Mouse (Mus musculus): ENCODE measurements around the gene Ccp110. TPM values are rescaled to one million over a fixed set of nuclear protein-coding genes. Genes with fewer than 3 reads are reported as not detected.
A peak's percentile ranks its signal among the peaks of the same experiment; 100 is the strongest.

The Ccp110 gene
- total RNA-seq, 2 experiments from 2014 or later = 1.9 to 2.3 TPM

DNA sequence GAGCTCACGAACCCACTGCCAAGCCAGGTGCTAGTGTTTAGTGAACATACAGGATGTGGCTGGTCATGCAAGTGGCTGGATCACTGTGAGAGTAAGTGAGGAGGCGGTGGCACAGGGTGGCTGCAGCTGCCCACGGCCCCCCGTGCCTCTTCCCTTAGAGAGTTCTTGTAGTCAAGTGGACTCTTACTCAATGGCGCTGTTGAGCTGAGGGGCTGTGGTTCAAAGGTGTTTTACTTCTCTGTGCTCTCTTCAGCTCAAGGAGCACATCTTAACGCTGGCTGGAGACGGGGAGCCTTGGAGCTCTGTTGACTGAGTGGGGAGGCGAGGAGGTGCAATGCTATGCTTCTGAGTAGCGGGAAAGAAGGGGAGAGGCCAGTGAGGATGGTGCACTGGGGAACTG lies 11.6 kb downstream of the Ccp110 start:
- intact Hi-C loops (cut with DNase I) = no loop called here

DNA sequence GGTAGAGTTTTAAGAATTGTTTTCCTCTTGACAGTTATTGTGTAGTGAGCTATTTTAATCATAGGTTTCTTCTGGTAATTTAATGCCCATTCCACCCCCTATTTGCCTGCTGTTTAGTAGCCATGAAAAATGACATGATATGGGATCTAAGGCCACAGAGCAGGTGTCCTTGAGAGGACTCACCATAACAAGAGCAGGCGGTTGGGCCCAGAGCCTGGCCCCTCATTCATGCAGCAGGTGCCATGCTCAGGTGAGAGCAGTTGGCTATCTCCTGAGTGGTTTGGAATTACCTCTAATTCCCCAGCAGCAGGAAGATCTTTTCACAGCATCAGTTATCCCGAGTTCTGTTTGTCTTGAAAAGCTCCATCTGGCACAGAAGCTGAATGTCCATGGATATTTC lies 13.1 kb downstream of the Ccp110 start:
- intact Hi-C loops (cut with DNase I) = no loop called here
- no peak for DNase-seq

More for the DNA sequence above, 11.6 kb downstream of the Ccp110 start:
- DNase-seq = no peak

DNA sequence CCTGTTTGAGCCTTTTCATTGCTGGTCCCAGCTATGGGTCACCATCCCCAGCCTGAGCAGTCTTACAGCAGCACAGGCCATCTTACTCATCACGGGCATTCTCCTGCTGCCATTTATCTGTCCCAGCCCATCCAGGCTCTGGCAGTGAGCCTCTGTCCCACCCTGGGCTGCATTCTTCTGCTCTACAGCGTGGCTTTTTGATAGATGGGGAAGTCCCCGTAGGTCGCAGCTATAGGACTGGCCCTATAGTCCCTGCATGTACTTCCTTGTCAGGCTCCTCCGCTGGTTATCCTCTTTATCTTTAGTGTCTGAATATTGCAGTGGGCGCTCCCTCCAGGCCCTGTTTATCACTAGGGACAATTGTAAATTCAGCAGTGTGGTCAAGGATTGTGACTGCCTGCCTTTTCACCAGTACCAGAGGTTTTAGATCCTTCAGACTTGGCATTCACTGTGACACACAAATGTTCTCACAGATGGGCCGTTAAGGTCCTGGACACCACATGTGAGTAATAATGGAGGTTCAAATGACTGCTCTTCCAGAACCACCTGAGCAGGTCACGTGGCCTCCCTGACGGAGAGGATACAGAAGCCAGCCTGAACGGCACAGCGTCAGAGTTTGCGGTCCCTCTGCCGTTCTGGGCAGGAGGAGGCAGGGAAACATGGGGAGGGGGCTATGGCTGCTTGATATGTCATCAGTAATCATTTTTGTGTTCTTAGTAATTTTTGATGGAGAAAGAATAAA lies 16.7 kb downstream of the Ccp110 start:
- intact Hi-C loops (cut with DNase I) = no loop called here
- DNase-seq = no peak

DNA sequence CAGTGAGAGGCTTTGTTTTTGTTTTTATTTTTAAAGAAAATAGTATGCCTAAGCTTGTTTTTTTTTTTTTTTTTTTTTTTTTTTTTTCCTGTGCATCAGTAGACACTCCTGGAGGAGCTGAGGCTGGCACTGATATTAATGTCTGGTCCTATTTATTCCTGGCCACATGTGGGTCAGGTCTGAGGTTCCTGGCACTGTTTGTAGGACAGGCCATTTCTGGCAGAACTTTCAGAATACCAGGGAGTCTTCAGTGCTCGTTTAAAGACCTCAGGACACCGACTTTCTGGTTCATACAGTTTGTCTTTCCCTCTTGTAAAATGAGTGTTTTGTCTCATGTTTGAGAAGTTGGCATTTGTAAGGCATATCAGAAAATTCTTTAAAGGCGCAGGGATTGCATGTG lies 19.4 kb downstream of the Ccp110 start:
- intact Hi-C loops (cut with DNase I) = no loop called here
- no peak for DNase-seq

DNA sequence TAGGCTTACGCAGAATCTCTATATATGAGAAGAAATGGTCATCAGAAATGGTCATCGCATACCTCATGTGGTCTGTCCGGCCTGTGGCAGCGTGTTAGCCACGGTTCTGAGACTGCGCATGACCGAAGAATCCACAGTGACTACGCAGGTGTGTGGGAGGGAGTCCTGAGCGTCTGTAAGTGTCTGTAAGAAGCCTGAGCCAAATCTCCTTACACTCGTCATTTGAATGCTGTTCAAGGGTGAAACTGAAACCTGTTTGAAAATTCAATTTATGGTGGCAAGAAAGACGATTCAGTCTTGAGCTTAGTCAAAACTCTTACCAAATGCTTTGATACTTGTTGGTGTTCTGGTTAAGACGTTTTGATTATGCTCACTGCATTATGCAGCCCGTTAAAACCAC lies 20.9 kb downstream of the Ccp110 start:
- DNase-seq = no peak
- intact Hi-C loops (cut with DNase I) = no loop called here

DNA sequence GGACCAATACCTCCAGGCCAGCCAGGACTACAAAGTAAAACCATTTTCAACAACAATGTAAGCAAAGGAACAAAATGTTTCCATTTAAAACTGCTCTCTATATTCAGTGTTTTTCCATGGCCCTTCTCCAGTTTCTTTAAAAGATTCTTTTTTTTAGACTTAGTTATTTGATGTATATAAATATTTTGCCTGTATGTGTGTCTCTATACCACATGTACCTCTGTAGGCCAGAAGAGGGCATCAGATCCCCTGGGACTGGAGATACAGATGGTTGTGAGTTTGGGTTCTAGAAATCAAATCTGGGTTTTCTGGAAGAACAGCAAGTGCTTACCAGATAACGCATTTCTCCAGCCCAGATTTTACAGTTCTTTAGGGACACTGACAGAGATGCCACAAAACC lies 26.4 kb downstream of the Ccp110 start:
- DNase-seq = no peak
- intact Hi-C loops (cut with DNase I) = no loop called here

DNA sequence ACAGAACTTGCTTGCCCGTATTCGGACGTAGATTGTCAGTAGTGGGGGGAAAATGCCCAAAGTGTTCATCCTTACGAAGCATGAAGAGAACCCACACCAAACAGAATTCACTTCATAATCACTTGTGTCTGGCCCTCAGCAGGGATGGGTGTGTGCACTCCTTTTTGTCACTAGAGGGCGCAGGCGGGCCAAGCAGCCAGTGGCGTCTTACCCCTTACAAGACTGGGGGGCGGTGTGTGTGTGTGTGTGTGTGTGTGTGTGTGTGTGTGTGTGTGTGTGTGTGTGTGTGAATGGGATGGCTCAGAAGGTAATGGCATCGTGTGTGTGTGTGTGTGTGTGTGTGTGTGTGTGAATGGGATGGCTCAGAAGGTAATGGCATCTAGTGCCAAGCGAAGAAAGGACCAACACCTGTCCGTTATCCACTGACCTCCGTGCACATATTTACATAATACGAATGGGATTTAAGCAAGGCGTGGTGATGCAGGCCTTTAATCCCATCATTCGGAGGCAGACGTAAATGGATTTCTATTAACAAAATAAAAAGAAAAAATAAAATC lies 27.7 kb downstream of the Ccp110 start, which contains the start of gene Vps35l:
Vps35l (plus strand) TSS at position 252 of the 557 bp plus-strand sequence.
- intact Hi-C loops (cut with DNase I) = no loop called here
- DNase-seq = peak; percentile 66 to 72

DNA sequence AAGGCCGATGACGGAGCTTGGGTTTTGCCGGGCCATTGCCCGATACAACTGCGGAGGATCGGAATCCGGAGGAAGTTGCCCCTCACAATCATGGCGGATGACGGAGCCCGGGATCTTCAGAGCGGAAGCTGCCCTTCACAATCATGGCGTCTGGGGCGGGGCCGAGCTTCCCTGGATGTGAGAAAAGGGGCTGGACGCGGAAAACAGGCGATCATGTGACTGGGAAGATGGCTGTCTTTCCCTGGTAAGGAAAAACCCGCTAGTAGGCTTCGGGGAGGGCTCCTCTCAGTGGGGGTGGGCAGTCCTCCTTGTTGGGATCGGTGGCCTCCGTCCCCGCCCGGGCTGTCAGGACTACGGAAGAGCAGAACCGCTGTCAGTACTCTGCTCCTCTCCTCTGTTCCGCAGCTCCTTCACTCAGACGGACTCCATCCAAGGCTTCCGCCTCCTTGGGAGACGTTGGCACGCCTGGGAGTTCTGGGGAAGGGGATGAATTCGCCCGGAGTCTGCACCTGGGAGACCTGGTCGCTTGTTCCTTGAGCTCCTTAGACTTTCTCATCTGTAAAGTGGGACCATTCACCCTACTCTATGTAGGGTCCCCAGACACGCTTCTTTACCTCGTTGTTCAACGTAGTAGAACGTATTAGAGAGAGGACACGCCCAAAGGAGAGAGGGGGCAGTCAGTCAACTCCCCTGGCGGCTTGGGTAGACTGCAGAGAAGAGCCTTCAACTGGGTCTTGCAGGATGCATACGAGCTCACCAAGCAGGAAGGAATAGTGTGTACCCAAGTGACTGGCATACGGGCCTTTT lies 28.4 kb downstream of the Ccp110 start:
- peak; percentile 91 to 96 for DNase-seq
- intact Hi-C loops (cut with DNase I) = no loop called here

DNA sequence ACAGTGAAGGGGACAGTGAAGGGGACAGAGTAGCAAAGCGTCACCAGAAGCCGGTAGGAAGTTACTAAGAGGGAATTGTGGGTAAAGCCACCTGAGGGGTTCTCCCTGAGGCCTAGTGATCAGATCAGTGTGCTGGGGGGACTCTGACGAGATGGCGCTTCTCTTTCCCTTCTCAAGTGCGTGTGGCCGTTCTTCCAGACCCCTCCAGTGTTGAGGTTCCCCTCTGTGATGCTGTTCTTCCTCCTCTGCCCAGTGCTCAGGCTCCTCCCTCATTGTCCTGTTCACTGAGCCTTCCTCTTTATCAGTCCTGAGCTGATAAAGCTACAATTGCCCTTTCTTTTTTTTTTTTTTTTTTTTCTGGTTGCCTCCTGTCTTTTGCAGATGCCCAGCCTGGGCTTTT lies 29.9 kb downstream of the Ccp110 start:
- no peak for DNase-seq
- intact Hi-C loops (cut with DNase I) = no loop called here

DNA sequence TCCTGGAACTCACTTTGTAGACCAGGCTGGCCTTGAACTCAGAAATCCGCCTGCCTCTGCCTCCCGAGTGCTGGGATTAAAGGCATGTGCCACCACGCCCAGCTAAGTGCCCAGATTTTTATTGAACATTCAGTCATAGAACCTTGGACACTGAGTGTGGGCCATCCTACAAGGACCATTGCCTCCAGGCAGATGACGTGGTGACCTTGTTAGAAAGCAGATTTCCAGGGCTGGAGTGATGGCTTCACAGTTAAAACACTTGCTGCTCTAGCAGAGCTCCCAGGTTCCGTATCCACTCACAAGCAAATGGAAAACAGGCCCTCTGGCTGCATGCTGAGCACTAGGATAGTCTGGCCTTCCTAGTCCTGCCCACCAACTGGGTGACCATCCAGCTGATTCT lies 32.4 kb downstream of the Ccp110 start:
- no peak for DNase-seq
- intact Hi-C loops (cut with DNase I) = no loop called here

DNA sequence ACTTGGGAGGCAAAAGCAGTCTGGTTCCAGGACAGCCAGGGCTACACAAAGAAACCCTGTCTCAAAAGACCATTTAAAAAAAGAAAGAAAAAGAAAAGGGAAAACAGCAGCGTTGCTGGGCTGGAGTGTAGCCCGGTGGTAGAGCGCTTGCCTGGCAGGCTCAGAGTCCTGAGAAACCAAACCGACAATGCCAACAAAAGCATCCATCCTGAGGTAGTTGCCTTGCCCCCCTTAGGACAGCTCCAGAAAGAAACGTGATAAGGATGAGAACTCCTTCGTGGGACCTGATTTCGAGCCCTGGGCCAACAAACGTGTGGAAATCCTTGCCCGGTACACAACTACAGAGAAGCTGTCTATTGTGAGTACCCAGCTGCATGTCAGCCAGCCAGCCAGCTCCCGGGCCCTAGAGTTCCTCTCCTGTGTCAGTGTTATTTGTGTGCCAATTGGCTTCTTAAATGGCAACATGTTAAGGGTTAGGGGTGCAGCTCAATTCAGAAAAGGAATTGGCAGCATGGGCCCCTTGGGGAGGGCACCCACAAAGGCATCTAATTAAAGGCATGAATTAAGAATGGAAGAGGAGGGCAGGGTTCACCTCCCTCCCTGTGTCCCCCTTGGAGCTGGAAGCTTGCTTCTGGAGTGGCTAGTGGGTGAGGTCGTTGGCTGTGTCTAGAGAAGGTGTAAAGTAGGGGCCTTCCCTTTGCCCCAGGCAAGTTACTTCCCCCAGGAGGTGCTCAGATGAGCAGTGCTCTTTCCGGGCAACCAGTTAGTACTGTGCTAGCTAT lies 35.7 kb downstream of the Ccp110 start:
- no peak for DNase-seq
- intact Hi-C loops (cut with DNase I) = no loop called here

DNA sequence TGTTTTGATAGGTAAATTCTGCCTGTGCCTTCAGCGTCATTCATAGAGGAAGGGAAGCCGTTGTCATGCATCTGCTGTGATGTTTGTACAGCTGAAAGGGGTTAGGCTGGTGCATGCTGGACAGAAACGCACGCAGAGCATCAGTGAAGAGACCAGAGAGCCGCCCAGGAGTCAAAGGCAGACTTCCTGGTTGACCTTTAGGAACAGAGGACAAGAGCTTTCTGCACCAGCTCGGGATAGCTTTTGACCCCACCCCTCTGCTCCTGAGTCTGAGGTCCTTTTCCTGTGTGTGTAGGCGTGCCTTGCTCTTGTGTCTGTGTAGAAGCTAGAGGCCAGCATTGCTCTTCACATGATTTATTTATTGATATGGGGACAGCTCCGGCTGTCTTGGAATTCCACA lies 37.4 kb downstream of the Ccp110 start:
- intact Hi-C loops (cut with DNase I) = no loop called here
- DNase-seq = no peak

DNA sequence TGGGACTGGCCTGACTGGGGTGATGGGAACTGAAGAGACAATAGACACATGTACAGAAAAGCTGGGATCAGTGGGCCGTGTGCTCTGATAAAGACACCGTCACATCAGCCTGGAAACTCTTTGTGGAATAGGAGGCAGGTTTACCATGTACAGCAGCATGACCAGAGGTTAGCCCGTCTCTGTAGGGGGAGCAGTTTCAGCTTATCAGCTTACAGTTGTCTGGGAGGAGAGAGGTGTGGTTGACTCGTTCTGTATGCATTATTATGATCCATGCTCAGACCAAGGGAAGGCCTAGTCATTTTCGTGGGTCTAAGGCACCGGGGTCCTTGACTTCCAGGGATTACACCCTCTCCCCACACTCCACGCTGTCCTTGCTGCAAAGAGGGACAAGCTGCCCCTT lies 39.3 kb downstream of the Ccp110 start:
- intact Hi-C loops (cut with DNase I) = no loop called here
- DNase-seq = no peak

DNA sequence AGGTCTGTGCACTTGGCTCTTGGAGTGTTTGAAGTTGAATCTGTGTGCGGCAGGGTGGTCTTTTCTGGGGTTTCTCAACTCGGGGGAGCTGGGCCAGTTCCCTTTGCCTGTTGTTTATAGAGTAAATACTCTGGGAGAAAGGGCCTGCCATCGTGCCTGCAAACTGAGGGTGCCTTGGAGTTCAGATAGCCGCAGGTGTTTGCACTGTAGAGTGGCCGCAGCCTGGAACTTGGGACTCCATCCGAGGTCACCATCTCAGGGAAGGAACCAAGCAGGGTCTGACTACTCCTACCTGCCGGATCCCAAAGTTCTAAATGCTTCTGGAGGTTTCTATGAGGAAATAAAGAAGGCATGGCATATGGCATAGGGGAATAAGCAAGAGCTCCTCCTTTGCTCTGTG lies 43.4 kb downstream of the Ccp110 start:
- intact Hi-C loops (cut with DNase I) = no loop called here
- DNase-seq = no peak

DNA sequence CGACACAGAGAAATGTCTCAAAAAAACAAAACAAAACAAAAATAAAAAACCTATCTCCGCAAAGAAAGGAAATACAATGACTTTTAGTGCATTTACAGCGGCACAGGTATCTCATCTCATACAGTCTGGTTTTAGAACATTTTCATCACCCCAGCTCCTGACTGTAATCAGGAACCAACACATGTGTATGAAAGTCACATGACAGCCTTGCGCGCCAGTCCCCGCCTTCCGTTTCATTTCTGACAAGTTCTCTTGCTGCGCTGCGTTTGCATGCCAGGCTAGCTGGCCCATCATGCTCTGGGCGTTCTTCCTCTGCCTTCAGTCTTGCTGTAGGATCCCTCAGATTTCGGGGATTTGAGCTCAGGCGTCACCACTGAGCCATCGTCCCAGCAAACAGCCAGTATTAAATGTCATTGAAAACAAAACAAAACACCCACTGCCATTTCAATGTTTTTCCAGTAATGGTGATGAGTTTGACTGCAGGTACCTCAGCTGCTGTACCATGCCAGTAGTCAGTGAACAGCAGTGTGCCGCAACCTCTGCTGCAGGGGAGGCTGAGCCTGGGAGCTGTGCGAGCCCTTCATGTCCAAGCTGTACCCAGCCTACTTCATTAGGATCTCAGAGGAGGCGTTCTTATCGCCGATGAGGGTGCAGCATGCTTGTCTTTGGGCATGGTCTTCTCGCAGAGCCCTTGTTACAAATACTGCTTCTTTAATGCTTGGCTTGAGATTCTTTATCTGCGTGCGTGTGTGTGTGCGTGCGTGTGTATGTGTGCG lies 44.3 kb downstream of the Ccp110 start:
- intact Hi-C loops (cut with DNase I) = no loop called here
- no peak for DNase-seq

DNA sequence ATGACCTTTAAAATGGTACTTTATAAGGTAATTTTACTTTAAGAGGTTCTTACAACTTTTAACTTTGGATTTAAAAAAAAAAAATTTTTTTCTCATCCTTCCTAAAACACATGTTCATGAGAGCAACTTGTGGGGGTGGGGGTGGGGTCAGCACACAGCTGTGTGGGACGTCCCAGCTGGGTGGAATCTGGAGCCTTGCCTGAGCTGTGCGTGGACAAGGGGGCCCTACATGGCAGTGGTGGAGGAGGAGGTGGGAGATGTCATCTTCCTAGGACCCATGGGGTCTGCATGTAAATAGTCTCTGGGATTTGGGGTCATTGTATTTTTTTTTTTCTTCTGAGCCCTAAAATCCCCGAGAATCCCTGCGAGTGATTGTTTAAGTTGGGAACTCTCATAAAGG lies 46.0 kb downstream of the Ccp110 start:
- DNase-seq = no peak

DNA sequence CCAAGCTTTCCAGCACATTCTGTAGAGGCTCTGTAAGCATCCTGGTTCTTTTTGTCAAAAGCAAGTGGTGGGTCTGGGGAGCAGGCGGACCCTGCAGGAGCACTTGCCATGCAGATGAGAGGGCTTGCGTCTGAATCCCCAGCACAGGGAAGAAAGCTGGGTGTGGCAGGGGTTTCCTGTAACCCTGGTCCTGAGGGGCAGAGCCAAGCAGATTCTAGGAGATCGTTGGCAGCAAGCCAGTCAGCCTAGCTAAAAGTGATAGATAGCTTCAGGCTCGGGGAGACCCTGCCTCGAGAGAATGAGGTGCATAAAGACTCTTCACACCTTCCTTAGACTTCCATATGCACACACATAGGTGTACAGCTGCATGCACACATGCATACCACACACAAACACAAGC lies 47.0 kb downstream of the Ccp110 start:
- DNase-seq = no peak
- intact Hi-C loops (cut with DNase I) = no loop called here

More for the DNA sequence above, 46.0 kb downstream of the Ccp110 start:
- intact Hi-C loops (cut with DNase I) = no loop called here

DNA sequence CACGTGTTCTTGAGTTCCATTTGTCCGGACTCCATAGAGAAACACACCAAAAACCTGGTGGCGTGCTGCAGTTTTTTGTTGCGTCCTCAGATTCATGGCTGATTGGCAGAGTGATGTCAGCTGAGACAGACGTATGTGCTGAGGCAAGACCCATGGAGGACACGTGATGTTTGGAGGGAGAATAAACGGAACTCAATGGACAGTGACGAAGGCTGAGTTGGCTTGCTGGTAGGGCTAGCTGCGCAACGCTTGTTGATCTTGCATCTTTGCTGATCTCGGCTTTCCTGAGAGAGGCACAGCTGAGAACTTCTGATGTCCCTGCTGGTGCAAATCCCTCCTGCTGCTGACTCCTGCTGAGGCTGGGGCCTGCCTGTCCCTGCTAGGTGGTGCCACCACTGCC lies 51.6 kb downstream of the Ccp110 start:
- DNase-seq = no peak
- intact Hi-C loops (cut with DNase I) = no loop called here

DNA sequence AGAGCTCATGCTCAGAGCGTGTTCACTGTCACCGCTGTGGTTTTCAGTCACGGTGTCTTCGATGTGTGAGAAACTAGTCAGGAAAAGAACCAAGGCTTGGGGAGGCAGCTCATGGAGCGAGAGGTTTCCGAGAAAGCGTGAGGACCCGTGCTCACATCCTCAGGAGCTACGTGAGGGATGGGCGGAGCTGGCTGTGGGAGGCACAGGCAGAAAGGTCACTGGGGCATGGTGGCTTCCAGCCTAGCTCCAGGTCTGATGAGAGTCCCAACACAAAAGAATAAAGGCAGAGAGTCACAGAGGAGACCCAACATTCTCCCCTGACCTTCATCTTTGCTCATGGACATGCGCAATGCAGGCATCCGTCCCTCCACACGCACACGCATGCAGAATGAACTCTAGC lies 52.4 kb downstream of the Ccp110 start:
- intact Hi-C loops (cut with DNase I) = loop anchor here (5.0 kb wide), 1 partner anchor 748 kb away; no protein-coding TSS in a partner anchor

DNA sequence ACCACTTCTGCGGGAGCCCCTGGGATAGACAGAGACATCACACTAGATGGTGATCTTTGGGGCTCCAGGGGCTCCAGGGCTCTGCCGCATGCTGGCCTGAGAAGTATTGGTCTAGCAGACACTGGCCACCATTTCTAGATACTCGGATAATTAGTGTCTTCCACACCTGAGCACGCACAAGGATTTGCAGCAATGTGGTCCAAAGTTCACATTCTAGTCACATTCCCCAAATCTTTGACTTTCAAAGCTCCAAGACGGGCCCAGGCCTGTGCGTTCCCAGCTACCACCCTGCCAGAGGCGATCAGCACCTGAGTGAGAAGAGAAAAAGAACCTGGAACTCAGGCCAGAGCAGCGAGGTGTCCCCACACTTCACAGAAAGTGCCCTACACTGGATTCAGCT lies 53.3 kb downstream of the Ccp110 start:
- DNase-seq = no peak
- intact Hi-C loops (cut with DNase I) = loop anchor here (1.0 to 5.0 kb wide), 2 partner anchors 231 to 747 kb away; no protein-coding TSS in a partner anchor

More for the DNA sequence above, 52.4 kb downstream of the Ccp110 start:
- DNase-seq = no peak

All from gastrocnemius, postnatal 36 days (tissue).